ENCODE assay signal across 19 mouse cellular contexts in the genomic region with DNA sequence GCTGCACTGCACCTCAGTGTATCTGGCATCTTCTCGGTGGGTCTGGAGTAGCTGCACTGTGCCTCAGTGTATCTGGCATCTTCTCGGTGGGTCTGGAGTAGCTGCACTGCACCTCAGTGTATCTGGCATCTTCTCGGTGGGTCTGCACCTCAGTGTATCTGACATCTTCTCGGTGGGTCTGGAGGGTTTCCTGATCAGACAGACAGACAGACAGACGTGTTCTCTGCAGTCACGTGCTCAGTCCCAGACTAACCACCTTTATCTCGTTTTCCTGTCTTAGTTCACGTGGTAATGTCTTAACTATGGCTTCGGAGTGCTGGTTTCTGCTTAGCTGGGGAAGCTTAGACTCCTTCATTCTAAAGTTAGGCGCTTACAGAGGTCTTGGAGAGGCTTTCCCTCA. TPM values are rescaled to one million over a fixed set of nuclear protein-coding genes. Genes with fewer than 3 reads are reported as not detected.
A peak's percentile ranks its signal among the peaks of the same experiment; 100 is the strongest.
DNase-seq lines count a peak whose midpoint lies in the region; ATAC-seq lines count a peak whose summit lies in the region.
"Had no signal": no experiment of that assay in that cellular context is flagged by ENCODE, and none has a peak within 500 bp of the region (broad histone marks: within the 10 kb centered on the region; RNA-seq: fewer than 3 reads in every experiment).

No protein-coding gene starts in this region.

- ATAC-seq in CD4-positive, CD25-positive, alpha-beta regulatory T cell, adult 4 months = peak; percentile 4
- ATAC-seq: forebrain, embryonic 16.5 days; inflammation-experienced regulatory T-cells, adult 6 months had no signal

- DNase-seq in thymus, postnatal 0 days (ENCODE audit: low spot score) = peak; percentile 51
- no peak for DNase-seq in thymus, postnatal 14 days
- DNase-seq in ES-CJ7 (ENCODE audit: low read depth, low spot score) (peak; percentile 82), MN1 (ENCODE audit: low spot score) (no peak)
- DNase-seq in induced T-regulatory cell, adult 2 months (ENCODE audit: low read depth) = peak; percentile 16
- no peak for DNase-seq in cerebellum, adult 11-12 months
- no peak for DNase-seq in urinary bladder, postnatal 14 days (ENCODE audit: low spot score)
- DNase-seq: adrenal gland, postnatal 25 days; B cell, adult 2 months; cerebellum, adult 2 months; cerebellum, postnatal 14 days; heart, adult 2 months; kidney, adult 11 months; kidney, postnatal 25 days; liver; right cerebral cortex, postnatal 4 days had no signal

RNA-seq across cellular contexts. Expression of a gene that starts 2.5 kb away (rescaled TPM):
- polyA plus RNA-seq in thymus, postnatal 0 days (2015; fragmentation: Nextera tagmentation; extraction: Ambion mirVana) = 203 and 219 TPM in 2 replicates
- polyA plus RNA-seq in CD4-positive, CD25-positive, alpha-beta regulatory T cell, adult 4 months (2017; shearing (Covaris generic)) = 10 to 100 TPM; 69.7 to 70.2 TPM

RNA-seq across cellular contexts. Expression of a gene that starts 15.8 kb away (rescaled TPM):
- 111 and 125 TPM in 2 replicates for polyA plus RNA-seq in thymus, postnatal 0 days (2015; fragmentation: Nextera tagmentation; extraction: Ambion mirVana)
- polyA plus RNA-seq in CD4-positive, CD25-positive, alpha-beta regulatory T cell, adult 4 months (2017; shearing (Covaris generic)) = 100 to 1,000 TPM; 139 to 152 TPM

RNA-seq across cellular contexts. Expression of a gene that starts 47.3 kb away (rescaled TPM):
- 14.8 and 15.0 TPM in 2 replicates for polyA plus RNA-seq in thymus, postnatal 0 days (2015; fragmentation: Nextera tagmentation; extraction: Ambion mirVana)
- polyA plus RNA-seq in CD4-positive, CD25-positive, alpha-beta regulatory T cell, adult 4 months (2017; shearing (Covaris generic)) = 100 to 1,000 TPM; 145 to 157 TPM

Comparison
In these comparisons a context has a peak if more than half of its experiments do, and no peak if none do; other contexts are left out.
1. DNase-seq: peak in thymus, postnatal 0 days (single experiment), ES-CJ7 (single experiment) and induced T-regulatory cell, adult 2 months (single experiment); none in thymus, postnatal 14 days (single experiment), cerebellum, adult 11-12 months (single experiment), MN1 (single experiment) and urinary bladder, postnatal 14 days (single experiment).